Mouse (Mus musculus) kidney, postnatal 36 days (tissue): Measurements from ENCODE around the gene Wfdc6a.
"Not testable (repeated sequence)": the region's sequence is repeated elsewhere in the genome, so short reads cannot be mapped to it uniquely, and the experiment has no call there.

ENCODE experiments used
- DNase-seq, 2 experiments: peaks; one replicate each; pipeline ENCODE4 v3.0.0; 2021 to 2022; ENCODE audit warnings: mixed read lengths in 2 of 2

Gene Wfdc6a

GRCm38 (mm10) chr2:164585025-164585725 lies at the start of gene Wfdc6a:
Wfdc6a (minus strand) TSS chr2:164585447.
- DNase-seq, result peak in 1 of 2 experiments; percentile 27

- peak in 1 of 2 experiments; percentile 2 for DNase-seq
Observed at GRCm38 (mm10) chr2:164621775-164622174, 36.5 kb upstream of the Wfdc6a start.

GRCm38 (mm10) chr2:164619050-164619449 lies 33.8 kb upstream of the Wfdc6a start:
- no peak for DNase-seq

GRCm38 (mm10) chr2:164615386-164615785 lies 30.1 kb upstream of the Wfdc6a start:
- DNase-seq, result no peak

- DNase-seq, result peak; percentile 34 to 68
Observed at GRCm38 (mm10) chr2:164613471-164613870, 28.2 kb upstream of the Wfdc6a start, which contains the start of the genes Wfdc6b and Wfdc8. Wfdc6b (plus strand) TSS chr2:164613522. Wfdc8 (minus strand) TSS chr2:164613626.

- no peak for DNase-seq
Observed at GRCm38 (mm10) chr2:164608781-164609180, 23.5 kb upstream of the Wfdc6a start.

- DNase-seq, result no peak
Observed at GRCm38 (mm10) chr2:164604411-164604810, 19.2 kb upstream of the Wfdc6a start.

- DNase-seq, result no peak
Observed at GRCm38 (mm10) chr2:164603482-164603881, 18.2 kb upstream of the Wfdc6a start.

GRCm38 (mm10) chr2:164600179-164600578 lies 14.9 kb upstream of the Wfdc6a start:
- DNase-seq, result no peak

GRCm38 (mm10) chr2:164593494-164593893 lies 8.2 kb upstream of the Wfdc6a start, which contains the start of gene Eppin:
Eppin (minus strand) TSS chr2:164593594.
- DNase-seq, result no peak

GRCm38 (mm10) chr2:164592014-164592413 lies 6.8 kb upstream of the Wfdc6a start:
- DNase-seq, result peak; percentile 29 to 38

- DNase-seq, result not testable (repeated sequence)
Observed at GRCm38 (mm10) chr2:164573359-164573758, 11.9 kb downstream of the Wfdc6a start, which contains the start of gene Spint3. Spint3 (minus strand) TSS chr2:164573459.

- DNase-seq, result no peak
Observed at GRCm38 (mm10) chr2:164567460-164567859, 17.8 kb downstream of the Wfdc6a start.

GRCm38 (mm10) chr2:164566997-164567396 lies 18.2 kb downstream of the Wfdc6a start:
- peak in 1 of 2 experiments; percentile 10 for DNase-seq

GRCm38 (mm10) chr2:164564346-164564745 lies 20.9 kb downstream of the Wfdc6a start:
- no peak for DNase-seq

- DNase-seq, result peak; percentile 60 to 71
Observed at GRCm38 (mm10) chr2:164563339-164564038, 21.8 kb downstream of the Wfdc6a start.

- peak; percentile 66 to 85 for DNase-seq
Observed at GRCm38 (mm10) chr2:164562391-164563188, 22.7 kb downstream of the Wfdc6a start, which contains the start of gene Wfdc2. Wfdc2 (plus strand) TSS chr2:164562413.

GRCm38 (mm10) chr2:164560106-164560505 lies 25.1 kb downstream of the Wfdc6a start:
- DNase-seq, result no peak

GRCm38 (mm10) chr2:164558991-164559645 lies 26.1 kb downstream of the Wfdc6a start:
- no peak for DNase-seq

- no peak for DNase-seq
Observed at GRCm38 (mm10) chr2:164558426-164558825, 26.8 kb downstream of the Wfdc6a start.

- no peak for DNase-seq
Observed at GRCm38 (mm10) chr2:164551502-164551901, 33.7 kb downstream of the Wfdc6a start.

- no peak for DNase-seq
Observed at GRCm38 (mm10) chr2:164550895-164551269, 34.4 kb downstream of the Wfdc6a start.
